8 mouse cellular contexts compared by ENCODE assay signal in genomic region chr4:53159767-53160166, GRCm38 (mm10). TPM values are rescaled to one million over a fixed set of nuclear protein-coding genes. Genes with fewer than 3 reads are reported as not detected.
DNase-seq lines count a peak whose midpoint lies in the region; ATAC-seq and TF ChIP-seq lines count a peak whose summit lies in the region.

TSS of gene Abca1 (minus strand) at chr4:53159895.

- peak within 1 kb of the TSS; percentile 97 for H3K4me2 ChIP-seq in heart, embryonic 14.5 days (ENCODE audit: low read length)
- peak within 1 kb of the TSS; percentile 92 for H3K4me2 ChIP-seq in liver, embryonic 11.5 days
- peak within 1 kb of the TSS; percentile 97 for H3K4me2 ChIP-seq in myocyte (ENCODE audit: low read depth)

- no peaks in the 10 kb centered on the region for H3K36me3 ChIP-seq in forebrain, embryonic 10.5 days (replicated peaks)
- H3K36me3 ChIP-seq in heart, embryonic 14.5 days (ENCODE audit: control insufficient read depth, insufficient read depth, low read length): no peaks in the 10 kb centered on the region
- no peaks in the 10 kb centered on the region for H3K36me3 ChIP-seq in liver, embryonic 11.5 days (ENCODE audit: control insufficient read depth, insufficient read depth, low read length)
- no peaks in the 10 kb centered on the region for H3K36me3 ChIP-seq in myocyte (ENCODE audit: control insufficient read depth, insufficient read depth)

- no peaks in the 10 kb centered on the region for H3K79me2 ChIP-seq in myocyte (ENCODE audit: control insufficient read depth, insufficient read depth)

- peak; percentile 97 for ATAC-seq in heart, embryonic 14.5 days (ENCODE audit: insufficient number of reproducible peaks, insufficient read depth, low FRiP score, low read depth)
- ATAC-seq in liver, embryonic 11.5 days (replicated peaks; ENCODE audit: low FRiP score): peak; percentile 87

- 0% methylated on average over 37 of the region's 37 CpGs for WGBS in forebrain, embryonic 10.5 days
- WGBS in heart, embryonic 14.5 days: under 1% methylated on average over 36 of the region's 37 CpGs
- 1% methylated on average over 36 of the region's 37 CpGs for WGBS in liver, embryonic 11.5 days

- DNase-seq in CD4-positive, CD25-positive, alpha-beta regulatory T cell, adult 2 months (ENCODE audit: low read depth, low spot score): peak; percentile 91
- peak; percentile 97 for DNase-seq in brain, embryonic 14.5 days (ENCODE audit: low read depth)
- DNase-seq in forebrain, embryonic 10.5 days (ENCODE audit: extremely low spot score, low spot score): peak; percentile 92
- peak; percentile 96 for DNase-seq in kidney, postnatal 10 days
- DNase-seq in liver, embryonic 11.5 days (ENCODE audit: low spot score): peak; percentile 87
- DNase-seq in spleen, postnatal 4 days (ENCODE audit: low spot score in 2 of 2): peak; percentile 83 to 87

- peak within 1 kb of the TSS; percentile 65 for H3K4me3 ChIP-seq in forebrain, embryonic 10.5 days
- H3K4me3 ChIP-seq in heart, embryonic 14.5 days (ENCODE audit: control insufficient read depth in 1 of 2, insufficient read depth in 1 of 2, low read depth in 1 of 2, low read length in 2 of 2): peak within 1 kb of the TSS; percentile 54 to 67
- peak within 1 kb of the TSS; percentile 67 for H3K4me3 ChIP-seq in liver, embryonic 11.5 days (ENCODE audit: low read depth, low read length)
- H3K4me3 ChIP-seq in myocyte: peak within 1 kb of the TSS; percentile 20

- no peak within 1 kb of the TSS for H3ac ChIP-seq in myocyte (ENCODE audit: control insufficient read depth, insufficient read length)

- TF ChIP-seq POLR2A in brain, embryonic 14.5 days (IDR thresholded peaks at IDR 0.05; ENCODE audit: borderline replicate concordance, extremely low read depth, insufficient read depth, insufficient read length, poor library complexity, severe bottlenecking): peak; percentile 46; the same call in 1 of the 2 replicates
- TF ChIP-seq POLR2A in myocyte (IDR thresholded peaks at IDR 0.05; ENCODE audit: insufficient read length, low read depth): no peak

- H3K4me1 ChIP-seq in forebrain, embryonic 10.5 days: peaks cover 21% of the 10 kb centered on the region
- H3K4me1 ChIP-seq in heart, embryonic 14.5 days (ENCODE audit: control insufficient read depth in 2 of 2, insufficient read depth in 2 of 2, low read length in 2 of 2): peaks cover 9 to 13% of the 10 kb centered on the region in 2 experiments
- no peaks in the 10 kb centered on the region; the same call in 1 of the 2 replicates for H3K4me1 ChIP-seq in liver, embryonic 11.5 days (replicated peaks; ENCODE audit: control insufficient read depth, insufficient read depth, low read length)

- no peak for TF ChIP-seq CTCF in brain, embryonic 14.5 days (IDR thresholded peaks at IDR 0.05; ENCODE audit: borderline replicate concordance, extremely low read depth, insufficient read depth, insufficient read length)

- no peaks in the 10 kb centered on the region for H3K9me3 ChIP-seq in forebrain, embryonic 10.5 days
- no peaks in the 10 kb centered on the region for H3K9me3 ChIP-seq in heart, embryonic 14.5 days (ENCODE audit: control insufficient read depth, low read length)
- H3K9me3 ChIP-seq in liver, embryonic 11.5 days (ENCODE audit: control insufficient read depth, low read length): no peaks in the 10 kb centered on the region

- peak within 1 kb of the TSS; percentile 80 for H3K9ac ChIP-seq in heart, embryonic 14.5 days (ENCODE audit: low read length)
- peak within 1 kb of the TSS; percentile 28 for H3K9ac ChIP-seq in liver, embryonic 11.5 days (ENCODE audit: low read depth, low read length)

- H3K27me3 ChIP-seq in forebrain, embryonic 10.5 days (ENCODE audit: poor library complexity, severe bottlenecking): peaks cover 29% of the 10 kb centered on the region
- no peaks in the 10 kb centered on the region for H3K27me3 ChIP-seq in heart, embryonic 14.5 days (ENCODE audit: control insufficient read depth, insufficient read depth, low read length)
- H3K27me3 ChIP-seq in liver, embryonic 11.5 days (replicated peaks; ENCODE audit: control insufficient read depth, insufficient read depth, low read length): no peaks in the 10 kb centered on the region
- peaks cover 19% of the 10 kb centered on the region for H3K27me3 ChIP-seq in myocyte (ENCODE audit: control insufficient read depth, insufficient read depth, insufficient read length)

- H3K27ac ChIP-seq in forebrain, embryonic 10.5 days: peak within 1 kb of the TSS; percentile 77
- H3K27ac ChIP-seq in heart, embryonic 14.5 days (replicated peaks in 1 of 2; ENCODE audit: control insufficient read depth in 1 of 2, insufficient read depth in 1 of 2, low read depth in 2 of 2, low read length in 2 of 2): peak within 1 kb of the TSS; percentile 54 to 63; a peak in 3 of 4 replicates
- H3K27ac ChIP-seq in liver, embryonic 11.5 days (ENCODE audit: low read depth, low read length): no peak within 1 kb of the TSS

TF ChIP-seq in myocyte, 11 proteins besides CTCF, POLR2A, EP300 and RAD21:
- peak; percentile 46 for TF ChIP-seq MAX (IDR thresholded peaks at IDR 0.05; ENCODE audit: low read depth)
- TF ChIP-seq POLR2AphosphoS2 (IDR thresholded peaks at IDR 0.05; ENCODE audit: insufficient read length, low read depth): no peak
- peak; percentile 65 for TF ChIP-seq USF1 (IDR thresholded peaks at IDR 0.05; ENCODE audit: low read depth)

RNA-seq across cellular contexts. Expression of gene Abca1, which starts in this region (rescaled TPM):
- polyA plus RNA-seq in brain, embryonic 14.5 days (2012; rRNA removed): 9.1 and 15.9 TPM in 2 replicates
- polyA plus RNA-seq in forebrain, embryonic 10.5 days (2016; fragmentation: Nextera tagmentation; extraction: Ambion mirVana): 2.2 and 2.6 TPM in 2 replicates
- polyA plus RNA-seq in heart, embryonic 14.5 days (2014; fragmentation: Nextera tagmentation; extraction: Ambion mirVana): 7.8 and 8.1 TPM in 2 replicates
- polyA plus RNA-seq in liver, embryonic 11.5 days (2014; fragmentation: Nextera tagmentation; extraction: Ambion mirVana): 16.3 and 17.5 TPM in 2 replicates
- 0.68 TPM for polyA plus RNA-seq in myocyte (2012; fragmentation: generic; extraction: Trizol)
